Mouse (Mus musculus) layer of hippocampus, adult 18-20 months (tissue): ENCODE results near the gene Phex. TPM values are rescaled to one million over a fixed set of nuclear protein-coding genes. Genes with fewer than 3 reads are reported as not detected.

Experiments used
- DNase-seq, 2 experiments: peaks; one replicate each; pipeline ENCODE4 v3.0.0; 2022; ENCODE audit warnings: low spot score in 2 of 2
- long read RNA-seq: library from polyadenylated mRNA; stranded (forward); transcript quantifications from one replicate; pipeline ENCODE4 v2.0.0, GENCODE M21; 2021
- total RNA-seq, 2 experiments: library from RNA; stranded (reverse); gene quantifications; 2 replicates each; pipeline ENCODE4 v1.2.3; 2021

The Phex gene
- under 1 TPM; 0.27 to 0.33 TPM for total RNA-seq
- long read RNA-seq, partial matches to known transcripts, result 0 of 6 reads
- long read RNA-seq, other reads (novel, unspliced or antisense), result 6 of 6 reads

DNA sequence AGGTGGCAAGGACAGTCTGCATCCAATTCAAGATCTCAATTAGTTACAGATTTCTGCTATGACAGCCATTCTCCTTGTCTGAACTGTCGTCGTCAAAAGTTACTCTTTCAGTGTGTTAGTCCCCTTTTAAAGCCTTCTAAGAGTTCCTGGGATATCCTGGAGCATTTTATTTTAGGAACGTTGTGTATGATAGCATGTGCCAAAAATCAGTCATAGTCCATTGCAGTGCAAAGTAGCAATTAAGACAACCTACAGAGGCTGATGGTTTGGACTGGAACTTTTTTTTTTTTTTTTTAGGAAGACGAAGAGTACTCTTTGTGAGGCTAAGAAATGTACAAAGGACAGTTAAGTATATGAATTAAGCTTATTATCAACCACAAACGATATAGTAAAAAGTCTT, at the start of gene Phex:
Phex (minus strand) TSS at position 101 of the 400 bp plus-strand sequence.
- no peak for DNase-seq

DNA sequence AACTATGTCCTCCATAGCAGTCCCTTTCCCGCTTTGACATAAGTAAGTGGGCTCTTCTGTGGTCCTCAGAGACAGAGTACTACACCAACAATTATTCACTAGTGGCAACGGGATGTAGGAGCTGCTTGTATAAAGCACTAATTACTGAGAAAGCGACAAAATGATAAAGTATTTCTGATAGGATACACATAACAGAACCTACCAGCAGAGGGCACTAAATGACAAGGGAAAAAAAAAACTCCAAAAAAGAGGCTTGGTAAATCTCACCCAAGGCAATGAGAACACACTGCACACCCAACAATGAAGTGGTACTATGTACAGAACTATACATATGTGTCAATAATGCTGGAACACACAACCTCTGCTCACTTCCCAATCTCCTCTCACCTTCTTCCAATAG, 47.6 kb upstream of the Phex start:
- peak in 1 of 2 experiments; percentile 39 for DNase-seq

DNA sequence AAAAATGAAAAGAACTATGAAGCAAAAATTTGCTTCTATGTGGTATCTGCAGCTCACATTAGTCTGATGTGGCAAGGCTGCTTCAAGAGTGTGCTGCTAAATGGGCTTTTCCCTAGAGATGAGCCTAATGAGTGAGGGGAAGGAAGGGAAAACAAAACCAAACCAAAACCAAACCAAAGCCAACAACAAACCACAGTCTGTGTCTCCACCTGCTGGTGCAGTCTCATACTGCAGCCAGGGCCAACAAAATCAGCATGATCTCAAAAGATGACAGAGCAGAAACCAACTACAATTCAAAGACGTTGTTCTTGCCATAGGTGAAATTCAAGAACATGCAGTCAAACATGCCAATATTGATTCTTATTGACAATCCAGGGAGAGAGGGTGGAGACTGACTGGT, 39.3 kb upstream of the Phex start:
- peak; percentile 25 to 60 for DNase-seq

DNA sequence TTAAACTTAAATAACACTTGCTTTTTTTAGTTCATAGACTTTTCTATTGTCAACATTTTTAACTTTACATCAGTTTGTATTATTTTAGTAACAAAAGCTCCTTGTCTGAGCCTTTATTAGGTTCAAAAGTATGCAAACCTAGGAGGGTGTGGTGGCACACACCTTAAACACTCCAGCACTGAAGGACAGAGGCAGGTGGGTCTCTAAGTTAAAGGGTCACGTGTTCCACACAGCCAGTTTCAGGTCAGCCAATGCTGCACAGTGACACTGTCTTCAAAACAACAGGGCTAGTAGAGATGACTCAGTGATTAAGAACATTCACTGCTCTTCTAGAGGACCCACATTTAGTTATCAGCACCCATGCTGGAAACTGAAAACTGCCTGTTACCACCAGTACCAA, 33.9 kb upstream of the Phex start:
- no peak for DNase-seq

DNA sequence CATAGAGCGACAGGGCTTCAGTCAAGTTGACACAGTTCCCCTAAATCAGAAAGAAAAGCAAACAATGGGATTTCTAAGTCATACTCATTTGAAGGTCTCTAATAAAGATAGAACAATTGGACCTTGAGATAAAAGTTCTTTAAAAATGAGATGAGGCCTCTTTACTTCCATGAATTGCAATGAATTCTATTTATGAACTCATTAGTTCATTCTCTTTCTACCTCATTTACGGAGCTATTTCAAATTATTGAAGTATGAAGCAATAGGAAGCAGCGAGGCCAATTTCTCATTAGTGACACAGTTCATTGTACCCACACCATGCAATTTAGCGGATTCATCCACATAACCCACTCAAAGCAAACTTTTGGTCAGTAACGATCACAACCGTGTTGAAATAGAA, 32.3 kb upstream of the Phex start:
- no peak for DNase-seq

DNA sequence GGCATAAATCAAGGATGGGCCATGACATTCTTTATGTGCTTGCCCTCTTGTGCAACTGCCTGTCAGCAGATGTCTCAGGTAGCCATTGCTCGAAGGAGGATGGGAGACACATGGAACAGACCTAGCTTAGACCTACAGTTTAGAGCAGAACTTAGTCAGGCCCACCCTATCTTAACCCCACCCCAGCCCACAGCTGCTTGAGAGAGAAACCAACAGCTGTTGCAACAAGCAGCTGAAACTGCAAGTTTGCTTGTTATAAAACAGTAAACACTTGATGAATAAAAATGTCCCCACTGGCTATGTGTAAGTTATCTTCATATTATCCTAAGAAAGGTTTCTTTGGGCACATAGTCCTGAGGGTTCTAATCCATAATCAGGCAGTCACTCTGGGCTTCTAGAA, 19.7 kb upstream of the Phex start:
- DNase-seq, result no peak

DNA sequence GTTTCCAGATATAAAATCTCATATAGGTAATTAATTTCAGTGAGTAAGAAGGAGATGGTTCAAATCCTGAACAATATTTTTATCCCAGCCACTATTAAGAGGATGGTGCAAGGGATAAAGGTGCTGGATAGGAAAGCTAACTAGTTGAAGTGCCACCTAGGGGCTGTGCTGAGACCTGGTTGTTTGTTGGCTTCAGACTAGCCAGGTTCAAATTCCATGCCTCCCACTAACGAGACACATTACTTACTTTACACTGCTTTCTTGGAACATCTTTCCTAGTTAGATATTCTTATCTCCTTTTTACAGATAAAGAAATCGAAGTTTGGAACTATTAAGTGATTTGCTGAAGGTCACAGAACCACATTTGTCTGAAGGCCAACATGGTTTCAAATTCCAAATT, 4.3 kb upstream of the Phex start:
- DNase-seq, result no peak

DNA sequence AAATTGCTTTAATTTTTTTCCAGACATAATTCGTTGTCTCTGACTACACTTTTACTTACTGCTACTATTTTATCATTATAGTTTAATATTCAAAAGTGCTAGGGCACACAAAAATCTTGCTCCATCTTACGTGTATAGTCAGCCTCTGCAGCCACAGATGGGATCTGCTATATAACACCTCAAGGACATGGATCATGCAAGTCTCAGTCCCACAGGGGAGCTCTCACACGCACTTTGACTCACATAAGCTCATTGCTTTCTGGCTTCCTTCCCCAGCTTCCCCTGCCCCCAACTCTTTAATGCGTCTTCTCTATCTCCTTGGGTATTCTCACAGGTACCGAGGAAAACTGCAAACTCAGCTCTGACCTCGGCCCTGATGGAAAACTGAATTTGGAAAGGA, 10.2 kb downstream of the Phex start:
- no peak for DNase-seq

DNA sequence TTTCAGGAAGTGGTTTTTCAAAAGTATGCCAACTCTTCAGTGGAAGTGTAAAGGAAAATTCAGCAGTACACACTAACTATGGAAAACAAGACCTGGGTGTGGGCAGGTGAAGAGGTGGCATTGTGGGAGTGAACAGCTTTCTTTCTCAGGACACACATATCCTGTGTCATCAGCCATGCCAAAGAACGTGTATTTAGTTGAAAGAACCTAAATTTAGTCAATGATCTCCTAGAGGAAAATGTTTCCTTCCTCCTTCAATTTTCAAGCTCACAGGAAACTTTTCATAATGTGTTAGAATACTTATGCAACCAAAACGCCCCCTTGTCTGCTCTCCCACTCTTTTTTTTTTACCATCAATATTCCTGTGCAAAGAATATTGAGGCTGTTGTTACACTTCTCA, 23.9 kb downstream of the Phex start:
- DNase-seq, result no peak

DNA sequence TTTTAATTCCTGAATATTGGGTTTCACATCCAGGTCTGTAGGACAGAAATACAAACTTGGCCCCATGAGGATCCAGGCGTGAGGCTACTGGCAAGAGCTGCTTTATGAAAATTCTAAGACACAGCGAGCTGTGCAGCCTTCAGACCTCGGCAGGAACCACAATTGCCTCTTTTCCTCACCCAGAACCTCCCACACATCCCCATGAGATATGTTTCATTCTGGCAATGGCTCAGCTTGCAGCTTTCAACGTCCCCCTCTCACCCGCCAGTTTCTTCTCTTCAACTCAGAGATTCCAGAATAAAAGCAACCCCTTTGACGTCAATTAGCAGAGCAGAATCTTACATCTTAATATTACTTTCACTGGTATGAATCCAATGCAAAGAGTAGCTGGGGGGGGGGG, 25.0 kb downstream of the Phex start:
- no peak for DNase-seq

DNA sequence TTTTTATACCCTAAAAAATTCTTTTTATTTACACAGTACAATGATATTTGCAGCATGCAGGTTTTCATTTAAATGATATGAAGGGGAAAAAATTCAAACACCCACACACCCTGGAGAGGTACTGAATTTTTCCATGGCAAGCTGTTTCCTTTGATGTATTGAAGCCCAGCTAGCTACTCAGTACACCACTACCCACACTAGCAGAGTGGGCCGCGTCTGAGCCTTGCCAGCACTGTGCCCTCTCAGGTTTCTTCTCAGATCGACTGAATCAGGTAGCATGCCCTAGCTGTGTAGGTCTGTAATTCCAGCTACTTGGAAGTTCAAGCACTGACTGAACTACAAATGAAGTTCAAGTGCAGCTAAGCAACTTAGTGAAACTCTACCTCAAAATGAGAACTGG, 26.7 kb downstream of the Phex start:
- DNase-seq, result peak; percentile 25 to 59

DNA sequence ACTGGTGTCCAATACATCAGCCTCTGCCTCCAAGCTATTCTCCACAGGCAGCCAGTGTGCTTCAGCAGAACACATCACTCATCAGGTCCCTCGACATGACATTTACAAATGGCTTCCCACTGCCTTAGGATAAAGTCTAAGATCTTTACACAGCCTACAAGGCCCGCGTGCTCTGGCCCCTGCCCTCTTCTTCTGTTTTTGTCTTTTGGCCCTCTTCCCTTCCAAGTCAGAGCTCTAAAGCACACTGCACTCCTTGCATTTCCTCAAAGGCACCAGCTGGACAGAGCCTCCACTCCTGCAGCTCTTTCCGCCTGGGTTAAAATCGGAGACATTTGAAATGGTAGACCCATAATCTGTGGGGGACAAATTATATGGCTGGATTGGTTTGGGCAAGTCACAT, 28.1 kb downstream of the Phex start:
- no peak for DNase-seq

DNA sequence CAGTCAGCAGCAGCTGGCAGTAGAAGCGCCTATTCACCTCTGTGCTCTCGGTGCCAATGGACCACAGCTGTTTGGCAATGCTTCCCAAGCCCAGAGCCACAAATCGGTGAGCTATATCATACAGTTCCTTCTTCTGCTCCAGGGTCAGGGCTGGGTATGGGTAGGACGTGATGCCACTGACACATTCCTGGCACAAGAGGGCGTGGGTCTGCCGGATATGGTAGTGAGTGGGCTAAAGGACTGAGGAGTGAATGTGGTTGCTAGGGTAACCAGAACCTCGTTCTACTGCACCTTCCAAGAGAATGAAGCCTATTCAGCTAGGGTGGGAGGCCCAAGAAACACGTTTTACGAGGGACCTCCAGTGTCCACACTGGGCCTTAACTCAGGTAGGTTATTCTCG, 36.3 kb downstream of the Phex start:
- DNase-seq, result no peak

DNA sequence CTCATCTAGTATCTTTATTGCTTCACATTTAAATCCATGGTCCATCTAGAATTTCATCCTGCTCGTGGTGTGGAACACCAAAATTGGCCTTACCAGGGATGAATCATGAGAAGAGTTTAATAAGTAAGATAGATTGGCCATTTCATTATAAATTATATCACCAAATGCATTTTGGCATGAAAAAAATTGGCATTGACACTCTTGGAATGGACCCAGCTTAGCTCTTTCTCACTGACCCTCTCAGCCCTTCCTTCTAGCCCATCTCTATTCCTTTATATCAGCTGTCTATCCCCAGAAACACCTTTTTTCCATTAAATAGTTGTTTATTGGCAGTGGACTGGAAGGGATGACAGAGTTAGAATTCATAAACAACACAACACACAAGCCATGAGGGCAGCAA, 37.7 kb downstream of the Phex start:
- DNase-seq, result no peak

DNA sequence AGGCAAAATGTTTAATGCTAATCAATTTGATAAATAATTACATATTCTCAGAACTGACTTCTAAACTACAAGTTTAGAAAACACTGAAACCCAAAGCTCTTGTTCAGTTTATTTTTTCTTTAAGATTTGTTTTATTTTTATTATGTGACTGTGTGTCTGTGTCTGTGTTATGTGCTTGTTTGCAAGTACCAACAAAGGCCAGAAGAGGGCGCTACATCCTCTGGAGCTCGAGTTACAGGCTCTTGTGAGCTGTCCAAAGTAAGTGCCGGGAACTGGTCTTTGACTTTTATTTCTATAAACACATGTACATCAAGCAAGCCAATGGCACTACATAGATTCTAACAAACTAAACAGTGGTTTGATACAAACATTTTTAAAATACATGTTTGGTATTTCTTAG, 41.2 kb downstream of the Phex start:
- no peak for DNase-seq

DNA sequence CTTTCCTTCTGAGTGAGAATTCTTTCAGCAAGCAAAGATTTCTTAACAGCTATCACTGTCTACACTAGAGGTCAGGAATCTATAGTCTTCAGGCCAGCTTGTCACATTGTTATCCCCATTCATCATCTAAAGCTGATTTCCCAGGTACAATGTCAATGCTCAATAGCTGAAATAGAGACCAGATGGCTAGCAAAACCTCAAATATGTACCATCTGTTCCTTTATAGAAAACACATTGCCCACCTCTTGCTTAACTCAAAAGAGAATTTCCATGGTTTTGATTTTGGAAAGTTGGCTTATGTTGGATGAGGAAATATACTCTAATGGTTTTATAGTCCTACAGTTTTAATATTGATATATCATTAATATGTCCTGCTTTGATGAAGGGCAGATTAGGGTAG, 45.9 kb downstream of the Phex start:
- DNase-seq, result no peak

DNA sequence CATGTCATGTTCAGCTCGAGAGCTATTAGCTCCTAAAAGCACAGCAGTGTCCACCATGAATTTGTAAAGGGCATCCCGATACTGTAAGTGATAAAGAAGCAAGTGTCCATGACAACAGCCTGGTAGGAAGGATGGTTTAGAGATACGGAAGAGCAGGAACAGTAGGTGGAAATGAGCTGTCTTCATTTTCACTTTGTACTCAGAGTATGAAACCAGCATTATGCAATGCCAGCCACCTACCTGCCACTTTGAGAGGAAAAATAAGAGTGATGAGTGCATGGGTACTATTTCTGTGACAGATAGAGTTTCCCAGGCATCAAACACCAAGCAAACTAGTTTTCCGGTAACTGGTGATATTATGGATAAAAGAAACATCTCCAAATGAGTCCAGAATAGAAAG, 59.6 kb downstream of the Phex start:
- DNase-seq, result no peak

DNA sequence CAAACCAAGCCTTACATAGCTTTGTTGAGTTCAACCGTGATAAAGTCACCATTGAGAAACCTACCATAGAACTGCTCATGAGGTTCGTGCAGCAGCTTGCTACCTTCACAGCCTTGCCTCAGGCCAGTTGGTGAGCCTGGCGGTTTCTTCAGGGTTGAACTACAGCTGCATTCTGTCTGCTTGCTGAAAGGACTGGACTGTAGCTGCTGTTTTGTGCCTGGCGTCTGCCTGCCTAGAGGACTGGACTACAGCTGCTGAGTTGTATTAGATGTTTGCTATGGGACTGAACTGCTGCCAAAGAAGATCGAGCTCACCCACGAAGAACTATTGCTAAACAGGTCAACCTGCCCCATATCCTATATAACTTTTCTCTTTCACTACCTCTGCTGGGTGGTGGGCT, 68.9 kb downstream of the Phex start:
- DNase-seq, result no peak

DNA sequence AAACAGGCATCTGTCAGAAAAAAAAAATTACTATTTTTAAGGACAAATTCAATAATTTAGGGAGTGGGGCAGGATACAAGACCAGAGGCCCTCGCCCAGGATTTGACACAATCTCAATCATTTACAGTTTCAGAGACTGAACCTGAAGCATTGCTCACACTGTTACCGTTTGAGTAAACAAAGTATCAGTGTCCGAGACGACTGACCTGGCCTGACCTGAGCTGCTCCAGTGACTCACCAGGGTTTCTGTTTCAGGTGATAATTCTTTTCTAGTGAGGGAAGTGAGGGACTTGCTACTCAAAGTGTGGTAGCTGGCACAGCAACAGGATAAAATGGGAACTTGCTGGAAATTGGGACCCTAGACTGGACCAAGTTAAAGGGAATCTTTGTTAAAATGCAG, 80.4 kb downstream of the Phex start:
- DNase-seq, result no peak

DNA sequence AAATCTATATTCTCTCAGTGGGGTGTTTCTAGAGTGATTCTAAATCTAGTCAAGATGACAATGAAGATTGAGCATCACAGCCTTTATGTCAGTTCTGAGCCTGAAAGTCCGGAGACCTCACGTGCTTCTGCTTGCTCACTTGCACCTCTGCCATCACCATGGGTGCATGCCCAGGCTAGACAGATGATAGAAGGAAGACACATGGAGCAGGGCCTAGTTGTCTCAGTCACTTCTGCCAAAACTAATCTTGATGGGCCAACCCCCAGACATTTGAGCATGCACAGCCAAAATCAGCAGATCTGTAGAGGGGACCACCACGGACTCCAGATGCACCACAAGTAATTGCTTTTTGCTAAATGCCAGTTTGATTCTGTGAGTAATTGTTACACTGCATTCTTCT, 85.3 kb downstream of the Phex start:
- DNase-seq, result peak in 1 of 2 experiments; percentile 12

DNA sequence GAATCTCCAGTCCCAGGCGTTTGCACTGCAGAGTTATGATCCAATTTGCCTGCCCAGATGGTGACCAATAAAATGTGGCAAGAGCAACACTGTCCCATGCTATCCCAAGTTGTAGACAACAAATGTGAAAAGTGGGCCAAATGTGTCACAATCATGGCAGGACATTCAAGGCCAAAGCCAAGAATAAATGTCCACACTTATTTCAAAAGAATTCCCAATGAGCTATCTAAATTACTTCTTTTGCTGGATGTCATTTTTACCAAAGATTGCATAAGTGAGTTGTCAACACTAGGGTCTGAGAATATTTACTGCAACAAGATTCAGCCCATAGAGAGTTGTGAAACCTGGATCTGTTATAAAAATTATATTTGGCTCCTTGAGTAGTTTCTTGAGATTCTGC, 86.7 kb downstream of the Phex start:
- no peak for DNase-seq

DNA sequence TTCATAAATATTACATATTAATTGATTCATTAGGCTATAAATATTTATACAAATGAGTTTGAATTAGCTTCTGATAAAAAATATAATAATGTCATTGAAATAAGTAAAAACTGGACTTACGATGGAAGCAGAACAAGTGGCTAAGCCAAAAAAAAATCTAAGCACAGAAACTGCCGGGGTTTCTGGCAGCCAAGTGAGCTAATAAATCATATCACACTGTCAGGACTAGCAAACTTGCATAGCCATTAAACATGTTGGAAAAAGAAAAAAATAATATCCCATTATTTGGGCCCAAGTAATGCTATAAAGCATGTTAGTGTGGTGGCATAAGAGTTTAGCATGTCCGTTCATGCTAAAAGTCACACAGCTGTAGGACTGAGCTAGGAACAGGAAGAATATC, 87.4 kb downstream of the Phex start:
- no peak for DNase-seq

DNA sequence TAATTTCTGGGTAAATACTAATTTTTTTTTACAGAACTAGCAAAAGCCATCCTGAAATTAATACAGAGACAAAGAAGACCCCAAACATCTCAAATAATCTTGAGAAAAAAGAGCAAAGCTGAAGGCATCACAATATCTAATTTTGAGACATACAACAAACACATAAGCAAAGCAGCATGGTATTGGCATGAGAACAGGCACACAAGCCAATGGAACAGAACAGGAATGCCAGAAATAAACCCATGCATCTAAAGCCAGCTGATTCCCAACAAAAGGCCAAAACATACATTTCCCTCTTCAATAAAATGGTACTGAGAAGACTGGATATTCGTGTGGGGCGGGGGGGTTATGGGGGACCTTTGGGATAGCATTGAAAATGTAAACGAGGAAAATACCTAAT, 90.7 kb downstream of the Phex start:
- no peak for DNase-seq

DNA sequence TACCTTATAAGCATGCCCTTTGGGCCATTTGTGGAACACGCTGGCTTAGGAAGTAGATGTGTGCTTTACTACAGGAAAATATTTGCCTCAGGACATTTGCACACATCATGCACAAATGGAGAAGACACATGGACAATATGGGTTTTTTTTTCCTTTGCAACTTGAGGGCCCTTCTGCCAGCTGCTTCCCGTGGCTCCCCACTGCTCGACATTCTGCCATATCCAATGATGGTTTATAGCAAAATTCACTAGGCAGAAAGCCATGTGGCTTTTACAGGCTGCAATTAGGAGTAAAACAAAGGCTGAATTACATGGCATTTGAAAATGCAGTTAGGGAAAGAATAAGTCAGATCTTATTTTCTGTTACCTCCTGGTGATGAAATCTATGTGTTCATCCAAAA, 104.8 kb downstream of the Phex start:
- DNase-seq, result no peak
